Mouse (Mus musculus) small intestine, adult 2 months (tissue): ENCODE measurements around the gene Lsm4.

Experiments
- CTCF ChIP-seq: fragments of 200-500 bp; IDR thresholded peaks from 2 replicates; pipeline ENCODE4 v1.5.1; 2012; ENCODE audit warnings: low read depth, mild to moderate bottlenecking, control low read depth, inconsistent platforms, low read length, moderate library complexity, mixed read lengths; ENCODE audit not compliant: insufficient replicate concordance, insufficient read length; ENCODE audit errors: extremely low read depth
- POLR2A ChIP-seq: fragments of 200-500 bp; IDR thresholded peaks from 2 replicates; pipeline ENCODE4 v1.6.1; 2012; ENCODE audit warnings: low read depth, mild to moderate bottlenecking, control low read depth, inconsistent platforms, low read length, moderate library complexity

DNA sequence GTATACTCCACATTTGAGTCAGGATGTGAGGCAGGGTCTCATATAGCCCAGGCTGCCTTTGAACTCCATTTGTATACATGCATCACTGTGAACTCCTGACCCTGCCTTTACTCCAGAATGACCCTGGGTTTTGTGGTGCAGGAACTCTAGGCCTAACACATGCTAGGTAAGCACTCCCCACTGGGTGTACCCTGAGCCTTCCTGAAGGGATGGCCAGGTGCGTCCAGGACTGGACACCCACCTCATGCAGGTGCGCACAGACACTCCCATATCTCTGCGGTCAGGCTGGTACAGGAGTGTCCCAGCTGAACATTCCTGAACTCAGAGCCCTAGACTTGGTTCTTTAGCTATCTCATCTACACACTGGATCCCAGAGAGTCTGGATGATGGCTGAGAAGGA, 1.1 kb downstream of the Lsm4 start:
- TF ChIP-seq POLR2A (no peak), CTCF (no peak)
